Mouse (Mus musculus) embryonic facial prominence, embryonic 13.5 days (tissue): ENCODE results near the gene Ksr1. TPM values are rescaled to one million over a fixed set of nuclear protein-coding genes. Genes with fewer than 3 reads are reported as not detected.

Source experiments
- ATAC-seq: fragments of 200-750 bp; cut with Nextera tagmentation; 2 replicates; pipeline ENCODE4 v1.8.0; 2017; ENCODE audit warnings: low read depth; ENCODE audit not compliant: insufficient number of reproducible peaks, insufficient read depth, low FRiP score, low TSS enrichment
- H3K27ac ChIP-seq: fragments of 300-500 bp; sonication (generic); 2 replicates; pipeline ENCODE4 v1.5.1; 2015; ENCODE audit warnings: moderate library complexity, mild to moderate bottlenecking, inconsistent platforms
- H3K27me3 ChIP-seq: fragments of 300-500 bp; sonication (generic); 2 replicates; pipeline ENCODE4 v1.6.1; 2015; ENCODE audit warnings: mild to moderate bottlenecking, inconsistent platforms
- H3K36me3 ChIP-seq: fragments of 300-500 bp; sonication (generic); 2 replicates; pipeline ENCODE4 v1.6.1; 2015; ENCODE audit warnings: mild to moderate bottlenecking, inconsistent platforms
- H3K4me1 ChIP-seq: fragments of 300-500 bp; sonication (generic); 2 replicates; pipeline ENCODE4 v1.6.1; 2015; ENCODE audit warnings: inconsistent platforms
- H3K4me2 ChIP-seq: fragments of 300-500 bp; sonication (generic); 2 replicates; pipeline ENCODE4 v1.6.1; 2015; ENCODE audit warnings: moderate library complexity, mild to moderate bottlenecking, inconsistent platforms
- H3K4me3 ChIP-seq: fragments of 300-500 bp; sonication (generic); 2 replicates; pipeline ENCODE4 v1.5.1; 2015; ENCODE audit warnings: mild to moderate bottlenecking, inconsistent platforms
- H3K9ac ChIP-seq: fragments of 300-500 bp; sonication (generic); 2 replicates; pipeline ENCODE4 v1.6.1; 2015; ENCODE audit warnings: mild to moderate bottlenecking, inconsistent platforms
- H3K9me3 ChIP-seq: fragments of 300-500 bp; sonication (generic); 2 replicates; pipeline ENCODE4 v1.6.1; 2016; ENCODE audit warnings: inconsistent platforms
- WGBS: fragments of 180-500 bp; shearing (Covaris S2); methylation state at CpG from one replicate; pipeline ENCODE4 v1.1.7; 2015; ENCODE audit warnings: mixed read lengths; 5-methylcytosine and 5-hydroxymethylcytosine counted together
- polyA plus RNA-seq: library from polyadenylated mRNA; unstranded; fragments of >200 nt; fragmentation: Nextera tagmentation; extraction: Ambion mirVana; gene quantifications from 2 replicates; pipeline ENCODE4 v1.2.1, GENCODE M21; 2015

Gene Ksr1
- polyA plus RNA-seq, 1 experiment from 2014 or later, result 3.3 TPM

- Histone ChIP-seq H3K9me3 (no peaks in the 10 kb centered on the region), H3K27ac (no peak overlapping the region), H3K27me3 (no peaks in the 10 kb centered on the region), H3K9ac (no peak overlapping the region), H3K36me3 (no peaks in the 10 kb centered on the region), H3K4me3 (no peak overlapping the region), H3K4me1 (no peaks in the 10 kb centered on the region), H3K4me2 (no peak overlapping the region)
- ATAC-seq, result no peak
- WGBS, result 85% methylated on average over 7 of the region's 7 CpGs
Measured at GRCm38 (mm10) chr11:79172054-79172453, 25.8 kb upstream of the Ksr1 start.

- Histone ChIP-seq H3K4me1 (0 out of 2 replicates have a peak, but pooled peaks cover 4% of the 10 kb centered on the region), H3K27ac (no peak overlapping the region), H3K4me3 (no peak overlapping the region), H3K9ac (no peak overlapping the region), H3K9me3 (no peaks in the 10 kb centered on the region), H3K27me3 (no peaks in the 10 kb centered on the region; the same call in 1 of the 2 replicates), H3K4me2 (no peak overlapping the region), H3K36me3 (no peaks in the 10 kb centered on the region)
- ATAC-seq, result no peak
- WGBS, result 72% methylated on average over 4 of the region's 4 CpGs
Measured at GRCm38 (mm10) chr11:79166582-79167300, 20.5 kb upstream of the Ksr1 start.

GRCm38 (mm10) chr11:79161077-79161758, 15.0 kb upstream of the Ksr1 start:
- 78% methylated on average over 6 of the region's 6 CpGs for WGBS
- Histone ChIP-seq H3K36me3 (no peaks in the 10 kb centered on the region), H3K4me2 (no peak overlapping the region), H3K4me3 (no peak overlapping the region), H3K9me3 (no peaks in the 10 kb centered on the region), H3K27me3 (no peaks in the 10 kb centered on the region; the same call in 1 of the 2 replicates), H3K4me1 (0 out of 2 replicates have a peak, but pooled peaks cover 4% of the 10 kb centered on the region), H3K9ac (no peak overlapping the region), H3K27ac (no peak overlapping the region)
- ATAC-seq, result no peak

GRCm38 (mm10) chr11:79160127-79160526, 13.9 kb upstream of the Ksr1 start:
- Histone ChIP-seq H3K27ac (no peak overlapping the region), H3K4me2 (no peak overlapping the region), H3K9ac (no peak overlapping the region), H3K4me3 (no peak overlapping the region), H3K27me3 (no peaks in the 10 kb centered on the region; the same call in 1 of the 2 replicates), H3K36me3 (no peaks in the 10 kb centered on the region), H3K9me3 (no peaks in the 10 kb centered on the region), H3K4me1 (0 out of 2 replicates have a peak, but pooled peaks cover 4% of the 10 kb centered on the region)
- 63% methylated on average over 6 of the region's 6 CpGs for WGBS
- ATAC-seq, result no peak

- H3K27me3 ChIP-seq, result no peaks in the 10 kb centered on the region
- WGBS, result 73% methylated on average over 4 of the region's 4 CpGs
- no peaks in the 10 kb centered on the region for H3K36me3 ChIP-seq
- ATAC-seq, result no peak
- no peak overlapping the region for H3K4me3 ChIP-seq
- H3K9me3 ChIP-seq, result no peaks in the 10 kb centered on the region
- no peak overlapping the region for H3K4me2 ChIP-seq
- no peak overlapping the region for H3K9ac ChIP-seq
- no peak overlapping the region for H3K27ac ChIP-seq
- no peaks in the 10 kb centered on the region for H3K4me1 ChIP-seq
Measured at GRCm38 (mm10) chr11:79157729-79158128, 11.5 kb upstream of the Ksr1 start.

GRCm38 (mm10) chr11:79155348-79155747, 9.1 kb upstream of the Ksr1 start:
- WGBS, result 70% methylated on average over 6 of the region's 6 CpGs
- H3K27me3 ChIP-seq, result no peaks in the 10 kb centered on the region
- no peak for ATAC-seq
- H3K27ac ChIP-seq, result no peak overlapping the region
- H3K4me3 ChIP-seq, result no peak overlapping the region
- H3K36me3 ChIP-seq, result no peaks in the 10 kb centered on the region
- H3K9me3 ChIP-seq, result no peaks in the 10 kb centered on the region
- H3K9ac ChIP-seq, result no peak overlapping the region
- no peaks in the 10 kb centered on the region for H3K4me1 ChIP-seq
- no peak overlapping the region for H3K4me2 ChIP-seq

GRCm38 (mm10) chr11:79152696-79153095, 6.5 kb upstream of the Ksr1 start:
- 61% methylated on average over 5 of the region's 5 CpGs for WGBS
- Histone ChIP-seq H3K4me3 (no peak overlapping the region), H3K27ac (no peak overlapping the region), H3K36me3 (no peaks in the 10 kb centered on the region), H3K27me3 (no peaks in the 10 kb centered on the region), H3K4me2 (no peak overlapping the region), H3K9ac (no peak overlapping the region), H3K4me1 (no peaks in the 10 kb centered on the region), H3K9me3 (no peaks in the 10 kb centered on the region)
- ATAC-seq, result no peak

- H3K4me2 ChIP-seq, result no peak overlapping the region
- H3K9me3 ChIP-seq, result no peaks in the 10 kb centered on the region
- WGBS, result 86% methylated on average over 7 of the region's 7 CpGs
- no peak overlapping the region for H3K4me3 ChIP-seq
- no peak overlapping the region for H3K9ac ChIP-seq
- H3K36me3 ChIP-seq, result no peaks in the 10 kb centered on the region
- H3K4me1 ChIP-seq, result no peaks in the 10 kb centered on the region
- ATAC-seq, result no peak
- no peak overlapping the region for H3K27ac ChIP-seq
- no peaks in the 10 kb centered on the region for H3K27me3 ChIP-seq
Measured at GRCm38 (mm10) chr11:79151874-79152273, 5.7 kb upstream of the Ksr1 start.

- Histone ChIP-seq H3K4me1 (peaks cover 2% of the 10 kb centered on the region), H3K4me2 (no peak overlapping the region), H3K36me3 (no peaks in the 10 kb centered on the region), H3K9ac (no peak overlapping the region), H3K27me3 (no peaks in the 10 kb centered on the region), H3K9me3 (no peaks in the 10 kb centered on the region), H3K27ac (no peak overlapping the region), H3K4me3 (no peak overlapping the region)
- 68% methylated on average over 3 of the region's 3 CpGs for WGBS
- ATAC-seq, result no peak
Measured at GRCm38 (mm10) chr11:79150301-79150700, 4.1 kb upstream of the Ksr1 start.

GRCm38 (mm10) chr11:79149295-79149694, 3.1 kb upstream of the Ksr1 start:
- no peak for ATAC-seq
- no peaks in the 10 kb centered on the region for H3K36me3 ChIP-seq
- H3K4me1 ChIP-seq, result peaks cover 12% of the 10 kb centered on the region
- no peak overlapping the region for H3K4me2 ChIP-seq
- WGBS, result 84% methylated on average over 4 of the region's 4 CpGs
- H3K27me3 ChIP-seq, result no peaks in the 10 kb centered on the region
- no peak overlapping the region for H3K27ac ChIP-seq
- H3K9me3 ChIP-seq, result no peaks in the 10 kb centered on the region
- H3K4me3 ChIP-seq, result no peak overlapping the region
- no peak overlapping the region for H3K9ac ChIP-seq

- Histone ChIP-seq H3K36me3 (no peaks in the 10 kb centered on the region), H3K4me1 (peaks cover 17% of the 10 kb centered on the region), H3K27ac (no peak overlapping the region), H3K4me2 (no peak overlapping the region), H3K4me3 (no peak overlapping the region), H3K9me3 (no peaks in the 10 kb centered on the region), H3K9ac (no peak overlapping the region), H3K27me3 (no peaks in the 10 kb centered on the region)
- no peak for ATAC-seq
- 85% methylated on average over 4 of the region's 4 CpGs for WGBS
Measured at GRCm38 (mm10) chr11:79148783-79149182, 2.6 kb upstream of the Ksr1 start.
